ENCODE assay signal across 11 mouse cellular contexts in genomic region chr4:118061809-118062463, GRCm38 (mm10).
DNase-seq lines count a peak whose midpoint lies in the region; ATAC-seq and TF ChIP-seq lines count a peak whose summit lies in the region.
"Had no signal": no experiment of that assay in that cellular context is flagged by ENCODE, and none has a peak within 500 bp of the region (broad histone marks: within the 10 kb centered on the region; RNA-seq: fewer than 3 reads in every experiment).

No protein-coding gene starts in this region.

- H3K9ac ChIP-seq in liver, embryonic 15.5 days: no peak overlapping the region
- H3K9ac ChIP-seq: neural tube, embryonic 13.5 days had no signal

- WGBS in liver, embryonic 15.5 days (ENCODE audit: insufficient replicate concordance): 46% methylated on average over 9 of the region's 9 CpGs
- 51% methylated on average over 9 of the region's 9 CpGs for WGBS in small intestine, adult 2 months

- H3K27me3 ChIP-seq in liver, embryonic 15.5 days: no peaks in the 10 kb centered on the region
- no peaks in the 10 kb centered on the region for H3K27me3 ChIP-seq in small intestine, adult 2 months (ENCODE audit: control insufficient read depth, insufficient read depth, low read length)
- H3K27me3 ChIP-seq: neural tube, embryonic 13.5 days had no signal

- H3K9me3 ChIP-seq in liver, embryonic 15.5 days (replicated peaks): no peaks in the 10 kb centered on the region
- H3K9me3 ChIP-seq: neural tube, embryonic 13.5 days had no signal

- H3K4me3 ChIP-seq in liver, embryonic 15.5 days (replicated peaks): no peak overlapping the region
- no peak overlapping the region for H3K4me3 ChIP-seq in small intestine, adult 2 months (ENCODE audit: low read depth, low read length)
- H3K4me3 ChIP-seq: neural tube, embryonic 13.5 days had no signal

- TF ChIP-seq CTCF in small intestine, adult 2 months (IDR thresholded peaks at IDR 0.05; ENCODE audit: extremely low read depth, insufficient read length, insufficient replicate concordance, low read depth, low read length): no peak

- DNase-seq in adrenal gland, adult (ENCODE audit: inconsistent age in 2 of 2, low spot score in 1 of 2): peak; percentile 23 to 74
- DNase-seq in adrenal gland, postnatal 25 days: no peak
- DNase-seq in liver: no peak
- DNase-seq in ZHBTc4 (ENCODE audit: low read depth, low spot score): peak; percentile 26
- no peak for DNase-seq in right cerebral cortex, postnatal 36 days (ENCODE audit: low spot score in 2 of 2)
- no peak for DNase-seq in gastrocnemius, postnatal 10 days
- DNase-seq: cerebellum, postnatal 25 days; layer of hippocampus, adult 9-11 months had no signal

- peaks cover 13% of the 10 kb centered on the region for H3K4me1 ChIP-seq in liver, embryonic 15.5 days (replicated peaks)
- peaks cover 6% of the 10 kb centered on the region; the same call in 1 of the 2 replicates for H3K4me1 ChIP-seq in small intestine, adult 2 months (ENCODE audit: control insufficient read depth, insufficient read depth, insufficient read length, low read length)

- peak overlapping the region; percentile 20; the same call in 1 of the 2 replicates for H3K27ac ChIP-seq in liver, embryonic 15.5 days (replicated peaks)
- peak overlapping the region; percentile 76 for H3K27ac ChIP-seq in small intestine, adult 2 months (ENCODE audit: insufficient read depth, low read depth, low read length)
- H3K27ac ChIP-seq: neural tube, embryonic 13.5 days had no signal

- no peak for TF ChIP-seq POLR2A in small intestine, adult 2 months (IDR thresholded peaks at IDR 0.05; ENCODE audit: low read depth, low read length)

- no peak overlapping the region for H3K4me2 ChIP-seq in liver, embryonic 15.5 days
- H3K4me2 ChIP-seq: neural tube, embryonic 13.5 days had no signal

- no peak for ATAC-seq in liver, embryonic 15.5 days (ENCODE audit: insufficient read depth)

- H3K36me3 ChIP-seq in liver, embryonic 15.5 days (replicated peaks): no peaks in the 10 kb centered on the region
- H3K36me3 ChIP-seq in small intestine, adult 2 months (ENCODE audit: control insufficient read depth, insufficient read depth, low read length): no peaks in the 10 kb centered on the region
- H3K36me3 ChIP-seq: neural tube, embryonic 13.5 days had no signal

Comparison
In these comparisons a context has a peak if more than half of its experiments do, and no peak if none do; other contexts are left out.
1. DNase-seq: peak in adrenal gland, adult (2 of 2) and ZHBTc4 (single experiment); none in adrenal gland, postnatal 25 days (single experiment), liver (single experiment), right cerebral cortex, postnatal 36 days (0 of 2) and gastrocnemius, postnatal 10 days (single experiment).